Mouse (Mus musculus) retina, postnatal 1 day (tissue): ENCODE data around the gene Cyp8b1.

Experiments used
- DNase-seq: peaks from one replicate; pipeline ENCODE4 v3.0.0-alpha.2; 2012

Gene Cyp8b1

DNA sequence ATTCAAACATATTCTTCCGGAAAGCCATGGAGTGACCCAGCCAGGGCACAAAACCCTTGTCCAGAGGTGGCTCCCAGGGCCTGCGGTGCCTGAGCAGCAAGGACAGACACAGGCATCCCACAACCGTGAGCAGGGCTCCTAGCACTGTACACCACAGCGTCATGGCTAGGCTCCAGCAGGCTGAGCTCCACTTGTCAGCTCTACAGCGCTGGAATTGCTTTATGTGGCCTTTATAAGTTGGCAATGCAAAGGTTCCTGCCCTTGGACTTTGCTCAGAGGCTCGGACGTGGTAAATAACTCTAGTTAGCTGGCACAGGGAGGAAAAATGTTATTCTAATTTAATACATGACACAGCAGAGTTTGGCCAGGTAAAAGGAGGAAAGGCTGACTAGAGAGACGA, at the start of gene Cyp8b1:
Gene Cyp8b1, minus strand, starts transcription at position 204 of the 400 bp plus-strand sequence.
- DNase-seq = no peak

DNA sequence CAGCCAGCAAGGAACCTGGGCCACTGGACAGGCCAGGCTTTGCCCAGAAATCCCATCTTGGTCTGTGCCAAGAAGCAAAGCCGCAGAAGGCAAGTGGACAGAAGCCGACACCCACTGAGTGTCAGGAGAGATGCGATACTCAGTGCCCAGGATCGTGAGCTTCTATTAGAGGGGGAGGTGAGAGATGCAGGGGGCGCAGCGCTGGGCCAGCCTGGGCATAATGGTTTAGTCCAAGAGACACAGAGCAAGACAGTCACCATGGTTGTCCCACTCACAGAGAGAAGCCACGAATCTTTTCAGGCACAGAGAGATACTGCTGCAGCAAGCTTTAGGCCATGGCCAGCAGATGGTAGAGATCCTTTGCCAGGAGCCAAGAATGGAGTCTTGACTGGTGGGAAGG, 48.8 kb upstream of the Cyp8b1 start:
- DNase-seq = no peak

DNA sequence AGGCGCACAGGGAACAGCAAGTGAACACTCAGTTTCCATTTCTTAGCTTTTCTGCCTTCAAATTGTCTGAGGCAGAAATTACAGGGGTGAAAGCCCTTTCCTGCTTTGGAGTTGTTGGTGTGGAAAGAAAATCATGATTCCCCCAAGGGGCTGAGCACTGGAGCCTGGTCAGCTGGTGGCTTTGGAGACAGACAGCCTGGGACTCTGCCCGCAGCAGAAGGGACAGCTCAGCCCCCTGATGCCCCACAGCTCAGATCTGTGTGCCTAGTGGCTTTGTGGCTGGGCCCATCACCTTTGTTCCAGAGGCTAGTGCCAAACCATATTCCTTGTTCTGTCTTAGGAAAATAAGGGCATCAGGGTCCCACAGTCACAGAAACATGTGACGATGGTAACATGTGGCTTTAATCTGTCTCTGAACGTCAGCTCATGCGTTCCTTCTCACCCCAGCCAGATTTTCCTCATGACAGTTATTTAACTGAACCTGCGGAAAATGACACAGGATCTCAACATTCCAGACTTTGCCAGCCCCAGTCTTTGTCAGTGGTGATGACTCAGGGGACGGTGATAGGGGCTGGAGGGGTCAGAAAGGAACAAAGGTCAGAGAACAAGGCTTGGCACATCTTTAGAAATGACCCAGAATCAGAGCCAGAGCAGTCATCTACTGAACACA, 44.0 kb upstream of the Cyp8b1 start:
- peak; percentile 32 for DNase-seq

DNA sequence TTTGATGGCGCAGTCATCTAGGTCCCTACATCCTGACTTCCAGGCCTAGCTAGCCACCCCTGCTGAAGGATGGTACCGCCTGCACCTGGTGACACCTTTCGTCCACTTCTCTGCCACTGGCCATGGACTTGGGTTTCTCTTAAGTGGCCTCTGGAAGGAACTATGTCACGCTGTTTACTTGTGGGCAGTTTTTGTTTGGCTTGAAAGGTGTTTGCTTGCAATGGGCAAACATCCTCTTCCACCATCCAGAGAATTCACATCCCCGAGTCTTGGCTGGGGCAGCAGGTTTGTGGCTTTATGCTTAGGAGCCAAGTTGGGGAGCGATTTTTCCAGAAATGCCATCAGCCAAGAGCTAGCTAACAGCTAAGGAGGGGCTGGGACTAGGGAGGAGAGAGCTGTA, 36.5 kb upstream of the Cyp8b1 start:
- no peak for DNase-seq

DNA sequence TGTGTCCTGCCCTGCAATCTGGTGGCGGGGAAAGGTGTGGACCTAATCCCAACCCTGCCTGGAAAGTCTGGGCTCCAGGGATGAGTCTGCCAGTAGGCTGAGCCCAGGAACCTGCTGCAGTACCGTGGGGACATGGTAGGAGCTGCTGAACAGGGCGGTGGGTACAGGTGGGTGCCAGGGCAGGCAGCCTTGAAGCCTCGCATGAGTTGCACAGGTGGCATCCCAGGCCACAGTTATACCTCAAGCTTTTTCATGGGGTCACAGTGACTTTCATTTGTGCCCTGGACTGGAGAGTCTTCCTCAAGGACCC, 35.0 kb upstream of the Cyp8b1 start:
- DNase-seq = no peak

DNA sequence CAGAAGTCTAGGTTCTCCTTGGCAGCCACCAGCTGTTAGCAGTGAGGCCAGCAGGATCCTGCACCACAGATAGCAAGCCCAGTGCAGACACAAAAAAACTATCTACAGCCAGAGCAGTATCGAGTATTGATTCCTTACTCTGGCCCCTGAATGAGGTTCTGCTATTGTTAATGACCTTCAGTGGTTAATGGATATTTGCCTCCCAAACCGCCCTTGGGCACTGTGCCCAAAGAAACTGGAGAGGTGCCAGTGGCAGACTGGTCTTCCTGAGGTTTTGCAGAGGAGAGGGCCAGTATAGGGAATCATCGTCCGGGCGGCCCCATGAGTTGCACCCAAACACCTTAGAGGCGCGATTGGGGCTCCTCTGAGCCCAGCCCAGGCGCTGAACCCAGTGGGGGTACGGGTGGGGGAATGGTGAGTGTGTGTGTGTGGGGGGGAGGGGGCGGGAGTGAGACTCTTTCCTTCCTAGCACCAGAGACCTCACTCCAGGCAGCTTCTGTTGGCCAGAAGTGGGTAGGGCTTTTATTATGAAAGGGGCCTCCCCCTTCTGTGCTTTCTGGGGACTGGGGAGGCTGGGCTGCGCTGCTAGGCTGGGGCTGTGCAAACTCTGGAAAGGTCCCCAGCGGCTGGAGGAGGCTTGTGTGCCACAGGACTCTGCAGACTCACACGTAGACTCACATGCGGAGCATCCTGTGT, 34.5 kb upstream of the Cyp8b1 start, which contains the start of gene Fam198a:
Gene Fam198a, plus strand, starts transcription at position 571 of the 696 bp plus-strand sequence.
- DNase-seq = peak; percentile 87

DNA sequence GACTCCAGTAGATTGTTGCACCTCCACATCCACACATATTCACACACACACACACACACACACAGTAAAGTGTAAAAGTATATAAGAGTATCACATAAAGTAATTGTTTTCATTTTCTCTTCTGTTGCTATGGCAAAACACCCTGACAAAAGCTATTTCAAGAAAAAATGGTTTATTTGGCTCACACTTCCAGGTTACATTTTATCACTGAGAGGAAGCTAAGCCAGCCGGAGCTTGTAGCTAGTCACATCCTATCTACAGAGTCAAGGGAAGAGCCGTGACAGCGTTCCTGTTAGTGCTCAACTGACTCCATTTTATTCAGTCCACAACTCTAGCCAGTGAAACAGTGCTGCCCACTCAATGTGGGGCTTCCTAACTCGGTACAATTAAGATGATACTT, 32.3 kb upstream of the Cyp8b1 start:
- no peak for DNase-seq

DNA sequence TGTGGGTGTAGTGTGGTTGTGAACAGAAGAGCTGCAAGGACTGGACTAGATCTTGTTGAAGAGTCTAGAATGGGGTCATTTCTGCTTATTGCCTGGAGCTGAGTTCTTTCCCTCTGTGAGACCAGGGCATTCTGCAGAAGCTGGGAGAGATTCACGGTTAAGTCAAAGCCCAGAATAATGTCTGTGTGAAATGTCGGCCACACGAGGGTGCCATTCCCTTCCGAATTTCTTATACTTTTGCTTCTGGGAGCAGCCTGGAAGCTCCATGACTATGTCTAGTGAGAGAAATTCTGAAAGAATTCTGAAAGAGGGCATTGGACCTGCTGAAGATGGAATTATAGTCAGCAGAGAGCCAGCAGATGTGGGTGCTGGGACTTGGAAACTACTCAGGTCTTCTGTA, 31.7 kb upstream of the Cyp8b1 start:
- peak; percentile 68 for DNase-seq

DNA sequence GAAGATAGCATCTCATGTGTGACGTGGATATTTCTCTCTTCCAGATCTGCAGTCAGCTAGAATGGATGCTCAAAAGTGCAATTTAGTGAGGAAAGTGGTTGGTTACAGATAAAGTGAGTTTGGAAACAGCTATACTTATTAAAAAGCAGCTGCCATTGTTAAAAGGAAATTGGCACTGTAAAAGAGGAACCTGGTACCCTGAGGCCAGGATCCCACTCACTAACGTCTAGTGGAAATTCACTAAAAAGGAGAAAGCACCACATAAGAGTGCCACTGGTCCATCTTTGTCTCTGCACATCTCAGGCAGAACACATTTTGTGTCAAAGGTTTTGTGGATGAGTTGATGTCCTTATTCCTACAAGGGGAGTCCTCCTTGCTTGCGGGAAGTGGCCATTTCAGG, 27.5 kb upstream of the Cyp8b1 start:
- no peak for DNase-seq

DNA sequence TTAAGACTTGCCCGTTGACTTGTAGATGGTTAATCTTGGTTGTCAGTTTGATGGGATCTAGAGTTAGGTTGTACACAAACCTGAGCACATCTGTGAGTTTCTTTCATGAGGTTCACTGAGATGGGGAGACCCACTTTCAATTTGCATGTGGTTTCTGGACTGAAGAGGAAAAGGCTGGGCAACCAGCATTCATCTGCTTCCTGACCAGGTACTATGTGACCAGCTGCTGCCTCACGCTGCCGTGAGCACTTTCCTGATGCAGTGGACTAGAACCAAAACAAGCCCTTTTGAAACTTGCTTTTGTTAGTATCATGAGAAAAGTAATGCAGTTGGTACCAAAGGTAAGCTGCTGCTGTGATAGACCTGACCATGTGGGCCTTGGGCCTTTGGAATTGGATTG, 26.9 kb upstream of the Cyp8b1 start:
- DNase-seq = no peak

DNA sequence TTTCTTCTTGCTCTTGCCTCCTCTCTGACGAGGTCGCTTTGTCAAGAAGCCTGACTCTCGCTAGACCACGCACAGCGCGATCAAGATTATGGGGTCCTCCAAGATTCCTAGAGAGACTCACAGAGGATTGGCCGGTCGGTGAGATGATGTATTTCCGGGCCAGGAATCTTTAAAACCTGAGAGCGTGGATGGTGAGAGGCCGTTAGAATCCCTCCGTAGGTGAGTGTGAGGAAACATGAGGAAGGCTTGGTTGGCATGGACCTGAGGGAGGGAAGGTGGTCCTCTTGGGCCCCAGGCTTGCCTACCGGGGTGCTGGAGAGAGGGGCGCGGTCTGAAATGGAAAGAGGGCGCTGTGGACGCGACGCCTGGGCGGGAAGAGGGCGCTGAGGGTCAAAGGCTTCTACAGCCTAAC, 21.8 kb upstream of the Cyp8b1 start:
- DNase-seq = peak; percentile 82

DNA sequence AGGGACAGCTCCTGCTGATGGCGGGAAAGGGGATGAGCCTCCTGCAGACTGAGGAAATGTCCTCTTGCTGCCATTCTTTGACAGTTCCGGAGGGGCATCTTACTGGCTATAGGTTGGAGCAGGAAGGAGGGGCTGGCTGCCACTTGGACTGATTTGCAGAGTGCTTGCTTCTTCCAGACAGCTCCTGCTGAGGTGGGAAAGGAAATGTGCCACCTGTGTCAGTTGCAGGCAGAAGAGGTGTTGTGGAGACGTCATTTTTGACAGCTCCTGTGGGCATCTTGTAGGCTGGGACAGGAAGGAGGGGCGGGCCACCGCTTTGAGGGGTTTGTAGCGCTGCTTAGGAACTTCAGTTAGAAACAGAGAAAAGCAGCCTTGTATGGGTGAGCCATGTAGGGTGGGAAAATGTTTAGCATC, 21.4 kb upstream of the Cyp8b1 start:
- DNase-seq = no peak

DNA sequence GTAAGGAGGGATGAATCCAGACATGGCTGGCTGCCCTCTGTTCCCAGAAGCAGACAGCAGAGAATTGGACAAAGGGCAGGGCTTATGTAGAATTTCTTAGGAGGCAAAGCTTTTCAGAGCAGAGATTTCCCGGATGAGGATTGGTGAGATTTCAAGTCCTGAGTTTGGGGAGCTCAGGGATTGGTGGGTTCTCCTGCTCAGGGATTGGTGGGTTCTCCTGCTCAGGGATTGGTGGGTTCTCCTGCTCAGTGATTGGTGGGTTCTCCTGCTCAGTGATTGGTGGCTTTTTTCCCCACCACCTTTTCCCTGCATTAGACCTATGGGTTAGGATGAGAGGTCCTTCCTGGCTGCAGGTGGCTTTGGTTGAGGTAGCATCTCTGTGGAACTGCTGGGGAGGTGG, 20.8 kb upstream of the Cyp8b1 start:
- peak; percentile 34 for DNase-seq

DNA sequence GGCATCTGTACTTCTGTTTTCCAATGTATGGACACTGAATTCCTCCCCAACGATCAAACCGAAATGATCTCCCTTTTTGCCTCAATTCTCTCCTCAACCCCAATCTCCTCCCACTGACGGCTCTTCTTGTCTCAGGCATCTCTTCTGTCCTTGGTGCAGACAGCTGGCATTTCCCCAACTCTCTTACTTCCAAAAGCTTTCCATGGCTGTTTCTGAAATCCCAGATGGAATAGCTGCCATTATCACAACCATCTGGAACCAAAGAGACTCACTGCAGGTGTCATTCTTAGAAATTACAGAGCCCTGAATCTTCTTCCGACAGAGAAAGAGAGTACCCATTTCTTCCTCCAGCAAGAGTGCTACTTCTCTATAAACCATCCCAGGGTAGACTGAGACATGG, 18.8 kb upstream of the Cyp8b1 start:
- no peak for DNase-seq

DNA sequence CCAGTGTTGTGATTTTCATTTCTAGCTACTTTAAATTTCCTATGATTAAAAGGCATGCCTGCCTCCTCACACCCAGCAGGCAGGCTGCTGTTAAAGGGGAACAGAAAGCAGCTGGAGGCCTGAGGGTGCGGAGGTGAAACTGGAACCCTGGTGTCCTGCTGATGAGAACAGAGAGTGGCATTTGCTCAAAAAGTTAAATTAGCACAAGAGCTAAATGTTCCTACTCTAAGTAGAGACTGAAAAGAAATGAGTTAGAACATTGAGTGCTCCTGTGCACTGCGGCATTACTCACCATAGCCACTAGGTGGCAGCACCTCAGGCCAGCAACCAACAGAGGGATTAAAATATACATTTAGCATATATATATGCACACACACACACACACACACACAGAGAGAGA, 12.4 kb upstream of the Cyp8b1 start:
- peak; percentile 59 for DNase-seq

DNA sequence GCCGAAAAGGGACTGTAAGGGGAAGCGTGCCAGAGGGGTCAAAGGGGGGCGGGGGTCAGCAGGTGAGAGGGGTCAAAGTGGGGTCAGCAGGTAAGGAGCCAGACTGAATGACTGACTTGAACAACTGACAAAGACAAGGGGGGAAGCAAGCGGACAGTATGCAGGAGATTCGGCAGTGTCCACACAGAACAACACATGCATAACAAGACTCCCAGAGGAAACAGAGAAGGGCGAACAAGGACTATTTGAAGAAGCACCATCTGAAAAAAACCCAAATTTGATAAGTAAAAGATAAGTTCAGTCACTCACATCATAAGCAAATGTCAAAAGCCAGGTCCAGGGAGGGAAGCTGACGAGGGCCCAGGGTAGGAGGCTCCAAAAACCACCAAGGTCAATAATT, 11.6 kb upstream of the Cyp8b1 start:
- DNase-seq = no peak

DNA sequence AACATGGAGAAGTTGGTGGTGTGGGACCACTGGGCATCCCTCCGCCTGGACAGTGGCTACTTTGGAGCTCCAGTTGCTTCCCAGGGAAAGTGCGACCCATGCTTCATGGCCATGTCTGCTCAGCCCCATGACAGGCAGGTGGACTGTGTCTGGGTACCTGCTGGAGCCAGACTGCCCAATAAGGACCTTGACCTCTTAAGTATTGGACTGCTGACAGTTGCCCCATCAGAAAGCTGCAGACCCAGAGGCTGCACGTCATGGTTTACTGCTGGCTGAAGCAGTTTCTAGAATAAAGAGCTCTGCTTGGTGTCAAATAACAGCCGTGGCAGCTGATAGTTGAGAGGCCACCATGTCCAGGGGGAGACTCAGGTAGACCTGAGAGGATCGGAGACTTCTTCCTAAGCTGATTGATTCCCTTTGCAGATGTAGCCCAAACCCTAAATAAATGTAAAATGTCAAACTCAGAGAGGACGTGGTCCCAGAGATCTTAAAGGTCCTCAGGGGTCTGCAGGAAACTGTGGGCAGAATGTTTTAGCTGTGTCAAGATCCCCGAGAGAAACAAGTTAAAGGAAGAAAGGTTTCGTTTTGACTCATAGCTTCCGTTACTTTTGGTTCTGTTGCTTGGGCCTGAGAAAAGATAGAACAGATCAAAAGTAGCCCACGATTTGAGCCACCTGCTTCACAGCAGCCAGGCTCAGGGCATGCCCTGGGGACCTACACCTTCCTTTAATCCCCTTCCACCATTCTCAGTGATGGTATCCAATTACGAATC, 10.7 kb upstream of the Cyp8b1 start:
- no peak for DNase-seq

DNA sequence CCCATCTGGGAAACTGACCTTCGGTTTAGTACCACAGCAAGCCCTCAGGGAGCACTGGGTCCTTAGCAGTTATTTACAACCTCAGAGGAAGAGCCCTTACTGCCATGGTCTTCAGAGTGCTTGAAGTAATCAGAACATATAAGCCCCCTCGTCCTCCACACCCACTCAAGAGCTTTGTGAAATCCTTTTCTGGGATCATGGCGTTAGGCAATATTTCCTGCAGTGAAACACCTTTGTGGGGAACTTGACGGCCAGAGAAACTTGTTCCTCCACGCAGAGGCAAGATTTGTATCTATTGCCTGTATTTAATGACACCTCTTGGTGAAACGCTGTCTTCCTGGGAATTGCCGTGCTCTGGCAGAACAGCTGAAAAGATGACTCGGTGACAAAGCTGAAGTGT, 9.9 kb upstream of the Cyp8b1 start:
- DNase-seq = no peak

DNA sequence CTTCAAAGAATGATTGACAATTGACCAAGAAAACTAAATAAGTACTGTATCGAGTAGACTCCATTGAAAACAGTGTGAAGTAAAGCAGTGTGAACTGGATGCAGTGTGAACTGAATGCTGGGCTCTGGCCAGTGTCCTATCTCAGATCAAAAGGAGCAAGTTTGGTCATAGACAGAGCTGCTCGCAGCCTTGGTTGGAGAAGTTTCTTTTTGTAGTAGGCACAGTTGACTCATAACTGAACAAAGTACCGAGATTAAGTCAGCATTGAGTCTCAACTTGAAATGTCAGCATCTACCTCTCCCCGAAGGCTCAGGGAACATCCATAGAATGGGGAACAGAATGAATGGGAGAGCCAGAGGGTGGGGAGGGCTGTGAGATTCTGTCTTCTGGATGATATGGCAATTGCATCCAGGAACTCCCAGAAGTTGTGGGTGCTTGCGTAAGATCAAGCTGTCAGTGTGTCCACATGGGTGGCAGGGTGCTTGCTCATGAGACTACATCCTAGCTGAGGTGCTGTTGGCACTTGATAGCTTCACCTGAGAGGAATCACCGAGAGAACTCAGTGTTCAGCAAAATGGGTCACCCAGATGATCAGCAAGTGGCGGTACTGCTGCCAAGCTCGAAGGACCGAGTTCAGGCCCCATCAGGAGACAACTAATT, 8.9 kb upstream of the Cyp8b1 start:
- DNase-seq = no peak

DNA sequence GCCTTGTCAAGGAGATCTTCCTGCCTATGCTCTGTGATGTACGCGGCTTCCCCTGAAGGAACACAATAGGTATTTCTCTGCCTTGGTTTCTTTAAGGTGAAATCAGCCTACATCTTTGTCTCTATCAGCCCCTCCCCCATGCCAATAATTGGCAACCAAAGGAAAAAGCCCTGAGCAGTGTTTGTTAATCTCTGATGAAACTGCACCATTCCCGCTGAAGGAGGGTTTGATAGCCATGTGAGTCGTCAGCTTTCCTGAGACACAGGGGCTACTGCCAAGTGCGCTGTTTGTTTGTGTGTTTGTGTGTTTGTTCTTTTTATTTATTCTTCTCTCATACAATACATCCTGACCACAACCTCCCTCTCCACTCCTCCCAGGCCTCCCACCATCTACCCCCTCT, 7.8 kb upstream of the Cyp8b1 start:
- DNase-seq = no peak

DNA sequence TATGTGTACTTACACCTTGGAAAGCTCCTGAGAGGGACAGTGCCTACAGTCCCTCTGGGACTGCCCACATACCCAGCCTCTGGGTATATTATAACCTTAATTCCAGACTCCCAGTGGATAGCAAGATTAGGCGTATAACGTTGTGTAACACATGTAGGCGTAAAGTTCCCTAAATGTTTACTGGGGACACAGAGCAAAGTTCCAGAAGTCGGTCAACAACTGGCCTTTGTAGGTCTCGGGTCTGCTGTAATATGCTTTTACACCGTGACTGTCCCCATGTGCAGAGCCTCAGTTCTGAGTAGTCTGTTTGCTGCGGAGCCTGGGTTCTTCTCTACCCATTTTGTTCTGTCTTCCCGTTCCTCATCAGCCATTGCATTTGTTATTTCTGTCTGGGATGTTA, 7.3 kb upstream of the Cyp8b1 start:
- no peak for DNase-seq

DNA sequence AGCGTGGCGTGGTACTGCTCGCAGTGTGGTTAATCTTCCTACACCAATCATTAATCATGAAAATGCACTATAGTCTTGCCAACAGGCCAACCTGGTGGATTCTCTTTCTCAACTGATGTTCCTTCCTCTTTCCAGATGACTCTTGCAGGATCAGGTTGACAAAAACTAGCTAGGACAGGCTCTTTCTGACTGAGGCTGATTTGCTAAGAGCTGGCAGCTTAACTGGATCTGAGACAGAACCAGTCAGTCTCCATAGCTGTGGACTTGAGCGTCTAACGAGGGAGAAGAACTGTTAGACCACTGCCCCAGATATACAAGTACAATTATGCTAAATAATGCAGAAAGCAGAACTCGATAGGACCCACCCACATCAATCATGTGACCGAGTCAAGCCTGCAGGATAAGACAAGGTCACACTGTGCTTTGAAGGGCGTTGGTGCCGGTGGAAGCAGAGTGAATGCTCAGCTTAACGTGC, 3.0 kb upstream of the Cyp8b1 start:
- no peak for DNase-seq

DNA sequence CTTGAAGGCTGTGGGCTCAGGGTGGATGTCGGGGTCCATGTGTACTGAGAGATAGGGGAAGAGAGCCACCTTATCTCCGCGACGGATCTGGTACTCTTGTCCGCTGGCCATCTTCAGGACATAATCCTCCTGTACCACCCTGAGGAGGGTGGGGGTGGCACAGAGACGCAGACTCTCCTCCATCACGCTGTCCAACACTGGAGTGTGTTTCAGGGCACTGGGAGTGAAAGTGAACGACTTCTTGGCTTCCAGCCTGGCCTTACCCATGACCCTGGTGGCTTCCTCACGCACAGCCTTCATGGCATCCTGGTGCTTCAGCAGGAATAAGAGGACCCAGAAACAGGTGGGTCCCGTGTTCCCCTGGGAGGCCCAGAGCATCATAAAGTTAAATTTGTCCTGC, 1.0 kb downstream of the Cyp8b1 start:
- DNase-seq = no peak
